Mouse (Mus musculus) gastrocnemius, adult 8-10 months (tissue): Measurements from ENCODE around the gene Adap2. TPM values are rescaled to one million over a fixed set of nuclear protein-coding genes. Genes with fewer than 3 reads are reported as not detected.
"Not testable (repeated sequence)": the region's sequence is repeated elsewhere in the genome, so short reads cannot be mapped to it uniquely, and the experiment has no call there.

Source experiments
- DNase-seq, 2 experiments: peaks; one replicate each; pipeline ENCODE4 v3.0.0; 2022; ENCODE audit warnings: low spot score in 2 of 2
- total RNA-seq, 4 experiments: library from RNA; stranded (reverse); gene quantifications; 2 replicates each; pipeline ENCODE4 v1.2.4; 2022

Adap2 gene
- 1 to 10 TPM; 1.2 to 3.9 (median 2.6) TPM for total RNA-seq

- peak; percentile 90 to 92 for DNase-seq
Observed at GRCm38 (mm10) chr11:80153857-80154495, at the start of gene Adap2. Gene Adap2, plus strand, starts transcription at chr11:80154105.

DNA sequence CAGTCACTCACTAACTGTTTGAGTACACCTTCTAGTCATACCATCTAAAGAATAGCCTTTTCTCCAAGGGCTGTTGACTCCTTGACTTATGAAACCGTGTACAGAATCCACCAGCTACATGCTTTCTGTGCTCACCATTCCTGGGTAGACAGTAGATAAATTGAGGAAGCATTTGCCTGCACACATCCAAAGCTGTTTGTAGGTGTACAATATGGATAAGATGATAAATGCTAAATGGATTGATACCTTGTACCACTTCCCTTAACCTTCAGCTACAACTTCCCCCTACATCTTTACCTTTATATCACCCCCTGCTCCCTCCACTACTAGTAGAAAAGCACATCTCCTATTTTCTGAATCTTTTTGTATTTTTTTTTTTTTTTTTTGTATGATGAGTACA, 49.5 kb upstream of the Adap2 start:
- DNase-seq: no peak

DNA sequence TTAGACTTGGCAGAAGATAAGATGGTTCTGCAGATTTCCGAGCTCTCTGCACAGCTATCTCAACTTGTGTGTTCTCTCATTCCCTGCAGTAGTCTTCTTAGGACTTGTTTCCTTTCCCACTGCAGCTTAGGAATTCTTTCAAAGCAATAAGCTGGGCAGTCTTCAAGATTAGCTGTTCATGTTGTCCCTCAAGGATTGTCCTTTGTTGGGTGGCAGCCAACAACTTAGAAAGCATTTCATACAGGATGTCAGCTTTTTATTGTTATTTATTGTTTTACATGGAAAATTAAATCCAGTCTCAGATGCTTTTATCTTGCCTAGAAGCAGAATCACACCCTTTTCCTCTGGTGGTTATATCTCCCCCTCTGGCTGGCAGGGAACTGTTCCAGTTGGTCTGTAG, 37.5 kb upstream of the Adap2 start:
- DNase-seq: no peak

GRCm38 (mm10) chr11:80132050-80132449, 21.9 kb upstream of the Adap2 start:
- no peak for DNase-seq

- no peak for DNase-seq
Observed at GRCm38 (mm10) chr11:80134744-80135143, 19.2 kb upstream of the Adap2 start.

DNA sequence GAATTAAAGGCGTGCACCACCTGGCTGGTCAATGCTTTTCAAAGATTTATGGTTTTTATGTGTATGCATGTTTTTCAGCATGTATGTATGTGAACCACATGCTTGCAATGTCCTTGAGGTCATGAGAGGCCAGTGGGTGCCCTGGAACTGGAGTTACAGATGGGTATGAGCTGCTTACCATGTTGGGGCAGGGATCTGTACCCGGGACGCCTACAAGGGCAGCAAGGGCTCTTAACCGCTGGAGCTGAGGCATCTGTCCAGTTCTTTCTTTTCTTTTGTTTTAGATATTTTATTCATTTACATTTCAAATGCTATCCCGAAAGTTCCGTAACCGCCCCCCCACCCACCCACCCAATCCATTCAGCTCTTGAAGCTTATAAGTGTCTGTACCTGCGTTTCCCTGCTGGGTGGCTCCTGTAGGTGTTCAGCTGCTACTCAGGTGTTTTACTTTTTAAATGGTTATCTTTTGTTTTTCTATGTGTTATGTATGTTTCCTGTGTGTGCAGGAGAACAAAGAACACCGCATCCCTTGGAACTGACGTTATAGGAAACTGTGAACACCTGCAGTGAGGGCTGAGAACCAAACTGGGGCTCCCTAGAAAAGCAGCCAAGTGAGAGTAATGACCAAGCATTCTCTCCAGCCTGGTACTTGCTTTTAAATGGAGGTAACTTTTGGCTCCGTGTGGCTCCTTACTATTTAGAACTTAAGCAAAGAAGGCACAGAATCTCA, 17.8 kb upstream of the Adap2 start:
- DNase-seq: no peak

GRCm38 (mm10) chr11:80136786-80137185, 17.1 kb upstream of the Adap2 start:
- DNase-seq: no peak

- DNase-seq: no peak
Observed at GRCm38 (mm10) chr11:80137773-80138172, 16.1 kb upstream of the Adap2 start.

DNA sequence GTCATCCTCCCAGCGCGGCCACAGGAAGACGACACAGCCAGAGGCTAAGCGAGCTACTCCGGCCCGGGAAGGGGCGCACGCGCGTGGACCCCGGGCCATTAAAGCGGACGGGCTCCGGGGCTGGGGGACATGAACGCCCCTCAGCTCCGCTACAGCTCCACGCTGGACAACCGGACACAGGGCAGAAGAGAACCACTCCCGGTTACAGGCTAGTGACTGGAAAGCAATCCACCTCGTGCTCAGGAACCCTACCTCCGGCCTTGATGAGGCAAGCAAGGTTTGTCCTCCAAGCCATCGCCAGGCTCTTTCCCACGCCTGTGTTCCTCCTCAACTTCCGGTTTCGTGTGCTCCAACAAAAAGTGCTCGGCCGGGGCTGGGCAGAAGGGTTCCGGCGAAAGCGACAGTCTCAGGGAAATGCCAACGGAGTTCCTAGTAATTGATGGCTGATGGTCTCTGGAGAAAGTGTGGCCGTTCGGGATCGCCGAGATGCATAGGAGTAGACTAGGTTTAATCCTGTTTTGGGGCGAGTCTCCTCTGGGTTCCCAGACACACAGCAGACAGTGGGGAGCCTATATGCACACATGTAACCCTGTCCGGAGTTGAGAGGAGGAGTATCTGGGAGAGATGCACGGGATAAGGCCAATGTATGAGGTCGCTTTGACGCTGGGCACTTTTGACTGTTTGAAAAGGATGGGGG, 11.9 kb upstream of the Adap2 start, which contains the start of gene Tefm:
TSS of gene Tefm (minus strand) at position 351 of the 697 bp plus-strand sequence.
- DNase-seq: peak; percentile 63 to 65

GRCm38 (mm10) chr11:80142872-80143271, 11.0 kb upstream of the Adap2 start:
- DNase-seq: no peak

DNA sequence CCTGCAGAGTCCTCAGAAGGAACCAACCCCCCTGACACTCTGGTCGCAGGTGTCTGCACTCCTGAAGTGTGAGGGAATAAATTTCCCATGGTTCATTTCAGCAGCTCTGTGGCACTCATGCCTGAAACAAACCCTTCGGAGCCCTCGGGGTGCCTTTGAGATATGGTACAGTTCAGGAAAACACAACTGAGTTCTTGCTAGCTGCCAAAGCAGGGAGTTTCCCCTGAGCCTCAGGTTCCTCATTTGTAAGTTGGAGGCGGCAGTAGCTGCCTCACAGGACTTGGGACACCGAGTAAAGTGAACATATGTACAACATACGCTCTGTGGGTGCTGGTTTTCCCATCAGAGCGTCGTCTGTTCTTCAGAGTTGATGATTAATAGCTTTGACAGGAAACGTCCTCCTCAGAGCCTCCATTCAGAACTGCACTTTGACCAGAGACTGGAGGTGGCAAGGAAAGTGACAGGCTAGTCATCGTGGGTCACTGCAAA, 8.1 kb upstream of the Adap2 start:
- DNase-seq: no peak

GRCm38 (mm10) chr11:80147748-80148147, 6.2 kb upstream of the Adap2 start:
- DNase-seq: no peak

- DNase-seq: peak in 1 of 2 experiments; percentile 24
Observed at GRCm38 (mm10) chr11:80148313-80148712, 5.6 kb upstream of the Adap2 start.

DNA sequence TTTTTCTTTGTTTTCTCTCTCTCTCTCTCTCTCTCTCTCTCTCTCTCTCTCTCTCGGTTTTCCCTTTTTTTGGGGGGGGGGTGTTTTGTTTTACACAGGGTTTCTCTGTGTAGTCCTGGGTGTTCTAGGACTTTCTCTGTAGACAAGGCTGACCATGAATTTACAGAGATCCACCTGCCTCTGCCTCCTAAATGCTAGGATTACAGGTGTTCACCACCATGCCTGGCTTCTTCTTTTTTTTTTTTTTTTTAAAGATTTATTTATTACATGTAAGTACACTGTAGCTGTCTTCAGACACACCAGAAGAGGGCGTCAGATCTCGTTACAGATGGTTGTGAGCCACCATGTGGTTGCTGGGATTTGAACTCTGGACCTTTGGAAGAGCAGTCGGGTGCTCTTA, 4.9 kb upstream of the Adap2 start:
- DNase-seq: not testable (repeated sequence)

- DNase-seq: no peak
Observed at GRCm38 (mm10) chr11:80149412-80150023, 4.4 kb upstream of the Adap2 start.

- no peak for DNase-seq
Observed at GRCm38 (mm10) chr11:80150566-80150965, 3.3 kb upstream of the Adap2 start.

DNA sequence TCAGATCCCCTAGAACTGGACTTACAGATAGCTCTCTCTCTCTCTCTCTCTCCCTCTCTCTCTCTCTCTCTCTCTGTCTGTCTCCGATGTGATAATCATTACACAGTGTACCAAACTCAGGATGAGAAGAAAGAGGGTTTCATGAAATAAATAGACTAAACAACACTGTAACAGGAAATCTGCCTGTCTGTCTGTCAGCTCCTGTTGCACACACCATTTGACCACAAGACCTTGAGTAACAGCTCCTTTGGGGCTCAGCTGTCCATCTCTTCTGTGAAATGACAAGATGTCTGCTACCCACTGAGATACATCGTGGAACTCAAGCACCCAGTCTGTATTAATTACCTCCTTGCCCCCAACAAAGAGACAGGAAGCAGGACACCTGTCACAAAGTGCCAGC, 2.4 kb upstream of the Adap2 start:
- no peak for DNase-seq

- no peak for DNase-seq
Observed at GRCm38 (mm10) chr11:80152376-80152775, 1.5 kb upstream of the Adap2 start.

GRCm38 (mm10) chr11:80154501-80154900, 596 bp downstream of the Adap2 start:
- DNase-seq: no peak

GRCm38 (mm10) chr11:80155541-80155940, 1.6 kb downstream of the Adap2 start:
- DNase-seq: no peak

DNA sequence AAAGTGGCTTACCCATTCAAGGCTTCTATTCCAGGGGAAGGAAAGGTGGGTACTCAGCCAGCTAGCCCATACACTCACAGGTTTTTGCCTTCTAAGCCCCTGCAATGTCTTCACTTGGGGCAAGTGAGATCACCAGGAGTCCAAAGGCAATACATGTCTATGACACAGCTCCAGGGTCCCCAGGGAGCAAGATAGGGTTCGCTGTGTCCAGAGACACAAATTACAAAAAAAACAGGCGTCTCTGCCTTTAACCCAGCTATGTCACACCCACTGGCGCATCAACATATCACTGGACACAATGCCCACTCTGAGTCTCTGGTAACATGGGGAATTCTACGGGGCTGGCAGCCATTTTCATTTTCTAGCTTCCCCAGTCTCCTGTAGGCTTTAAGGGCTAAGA, 2.1 kb downstream of the Adap2 start:
- no peak for DNase-seq

GRCm38 (mm10) chr11:80156841-80157240, 2.9 kb downstream of the Adap2 start:
- DNase-seq: no peak
